Mouse (Mus musculus): Measurements from ENCODE around the gene Plxnc1. TPM values are rescaled to one million over a fixed set of nuclear protein-coding genes. Genes with fewer than 3 reads are reported as not detected.

Plxnc1 gene
- total RNA-seq, 1 experiment, result 1.1 TPM

- in situ Hi-C loops (cut with MboI; ENCODE audit: low sequenced_read_pairs in 2 of 2, unreplicated experiment in 2 of 2), result no loop called here
Measured at GRCm38 (mm10) chr10:94916610-94917009, 28.0 kb downstream of the Plxnc1 start.

GRCm38 (mm10) chr10:94915746-94916145 is 28.9 kb downstream of the Plxnc1 start:
- in situ Hi-C loops (cut with MboI; ENCODE audit: low sequenced_read_pairs in 2 of 2, unreplicated experiment in 2 of 2), result no loop called here

More at GRCm38 (mm10) chr10:94916610-94917009, 28.0 kb downstream of the Plxnc1 start:
- TF ChIP-seq MAFK (IDR thresholded peaks at IDR 0.05; ENCODE audit: insufficient read depth, low read depth, low read length), result no peak
- no peak for TF ChIP-seq CHD2 (IDR thresholded peaks at IDR 0.05; ENCODE audit: low read depth, low read length)
- TF ChIP-seq HCFC1 (IDR thresholded peaks at IDR 0.05; ENCODE audit: borderline replicate concordance, insufficient read depth, low read length), result no peak
- no peak for TF ChIP-seq ZC3H11A (IDR thresholded peaks at IDR 0.05; ENCODE audit: borderline replicate concordance, low read depth, low read length)
- no peak for TF ChIP-seq ZNF384 (IDR thresholded peaks at IDR 0.05; ENCODE audit: low read depth, low read length)
- H3K9ac ChIP-seq (ENCODE audit: insufficient read depth, low read depth, low read length, poor library complexity, severe bottlenecking), result no peak overlapping the region
- no peaks in the 10 kb centered on the region for H3K9me3 ChIP-seq (ENCODE audit: control insufficient read depth, insufficient read depth, low read depth, low read length)
- H3K4me1 ChIP-seq (ENCODE audit: control insufficient read depth in 2 of 2, insufficient read depth in 2 of 2, low read length in 2 of 2, poor library complexity in 1 of 2), result no peaks in the 10 kb centered on the region
- no peak for DNase-seq (ENCODE audit: low read depth, low spot score)
- no peak overlapping the region for H3K4me3 ChIP-seq (ENCODE audit: insufficient read depth in 1 of 2, low read depth in 1 of 2, low read length in 2 of 2, poor library complexity in 1 of 2, severe bottlenecking in 1 of 2)
- H3K27ac ChIP-seq (ENCODE audit: insufficient read depth, low read depth, low read length, poor library complexity, severe bottlenecking), result no peak overlapping the region
- no peaks in the 10 kb centered on the region for H3K36me3 ChIP-seq (ENCODE audit: control insufficient read depth, insufficient read depth, low read length, poor library complexity, severe bottlenecking)

GRCm38 (mm10) chr10:94914081-94914480 is 30.6 kb downstream of the Plxnc1 start:
- H3K27ac ChIP-seq (ENCODE audit: insufficient read depth, low read depth, low read length, poor library complexity, severe bottlenecking), result no peak overlapping the region
- no peak for DNase-seq (ENCODE audit: low read depth, low spot score)
- H3K4me1 ChIP-seq (ENCODE audit: control insufficient read depth in 2 of 2, insufficient read depth in 2 of 2, low read length in 2 of 2, poor library complexity in 1 of 2), result no peaks in the 10 kb centered on the region
- no peak for TF ChIP-seq CHD2 (IDR thresholded peaks at IDR 0.05; ENCODE audit: low read depth, low read length)
- TF ChIP-seq MAFK (IDR thresholded peaks at IDR 0.05; ENCODE audit: insufficient read depth, low read depth, low read length), result no peak
- TF ChIP-seq ZNF384 (IDR thresholded peaks at IDR 0.05; ENCODE audit: low read depth, low read length), result no peak
- no peak for TF ChIP-seq ZC3H11A (IDR thresholded peaks at IDR 0.05; ENCODE audit: borderline replicate concordance, low read depth, low read length)
- no peak for TF ChIP-seq HCFC1 (IDR thresholded peaks at IDR 0.05; ENCODE audit: borderline replicate concordance, insufficient read depth, low read length)
- in situ Hi-C loops (cut with MboI; ENCODE audit: low sequenced_read_pairs in 2 of 2, unreplicated experiment in 2 of 2), result no loop called here
- H3K36me3 ChIP-seq (ENCODE audit: control insufficient read depth, insufficient read depth, low read length, poor library complexity, severe bottlenecking), result no peaks in the 10 kb centered on the region
- H3K9ac ChIP-seq (ENCODE audit: insufficient read depth, low read depth, low read length, poor library complexity, severe bottlenecking), result no peak overlapping the region
- H3K9me3 ChIP-seq (ENCODE audit: control insufficient read depth, insufficient read depth, low read depth, low read length), result no peaks in the 10 kb centered on the region
- no peak overlapping the region for H3K4me3 ChIP-seq (ENCODE audit: insufficient read depth in 1 of 2, low read depth in 1 of 2, low read length in 2 of 2, poor library complexity in 1 of 2, severe bottlenecking in 1 of 2)

More at GRCm38 (mm10) chr10:94915746-94916145, 28.9 kb downstream of the Plxnc1 start:
- Histone ChIP-seq H3K4me3 (ENCODE audit: insufficient read depth in 1 of 2, low read depth in 1 of 2, low read length in 2 of 2, poor library complexity in 1 of 2, severe bottlenecking in 1 of 2) (no peak overlapping the region), H3K4me1 (ENCODE audit: control insufficient read depth in 2 of 2, insufficient read depth in 2 of 2, low read length in 2 of 2, poor library complexity in 1 of 2) (no peaks in the 10 kb centered on the region), H3K9ac (ENCODE audit: insufficient read depth, low read depth, low read length, poor library complexity, severe bottlenecking) (no peak overlapping the region), H3K27ac (ENCODE audit: insufficient read depth, low read depth, low read length, poor library complexity, severe bottlenecking) (no peak overlapping the region), H3K36me3 (ENCODE audit: control insufficient read depth, insufficient read depth, low read length, poor library complexity, severe bottlenecking) (no peaks in the 10 kb centered on the region), H3K9me3 (ENCODE audit: control insufficient read depth, insufficient read depth, low read depth, low read length) (no peaks in the 10 kb centered on the region)
- DNase-seq (ENCODE audit: low read depth, low spot score), result no peak
- no peak for TF ChIP-seq CHD2 (IDR thresholded peaks at IDR 0.05; ENCODE audit: low read depth, low read length)
- no peak for TF ChIP-seq ZNF384 (IDR thresholded peaks at IDR 0.05; ENCODE audit: low read depth, low read length)
- TF ChIP-seq HCFC1 (IDR thresholded peaks at IDR 0.05; ENCODE audit: borderline replicate concordance, insufficient read depth, low read length), result no peak
- no peak for TF ChIP-seq MAFK (IDR thresholded peaks at IDR 0.05; ENCODE audit: insufficient read depth, low read depth, low read length)
- no peak for TF ChIP-seq ZC3H11A (IDR thresholded peaks at IDR 0.05; ENCODE audit: borderline replicate concordance, low read depth, low read length)

GRCm38 (mm10) chr10:94913336-94913739 is 31.3 kb downstream of the Plxnc1 start:
- Histone ChIP-seq H3K4me1 (ENCODE audit: control insufficient read depth in 2 of 2, insufficient read depth in 2 of 2, low read length in 2 of 2, poor library complexity in 1 of 2) (no peaks in the 10 kb centered on the region), H3K4me3 (ENCODE audit: insufficient read depth in 1 of 2, low read depth in 1 of 2, low read length in 2 of 2, poor library complexity in 1 of 2, severe bottlenecking in 1 of 2) (no peak overlapping the region), H3K27ac (ENCODE audit: insufficient read depth, low read depth, low read length, poor library complexity, severe bottlenecking) (no peak overlapping the region), H3K9ac (ENCODE audit: insufficient read depth, low read depth, low read length, poor library complexity, severe bottlenecking) (no peak overlapping the region), H3K36me3 (ENCODE audit: control insufficient read depth, insufficient read depth, low read length, poor library complexity, severe bottlenecking) (no peaks in the 10 kb centered on the region), H3K9me3 (ENCODE audit: control insufficient read depth, insufficient read depth, low read depth, low read length) (no peaks in the 10 kb centered on the region)
- no peak for DNase-seq (ENCODE audit: low read depth, low spot score)
- in situ Hi-C loops (cut with MboI; ENCODE audit: low sequenced_read_pairs in 2 of 2, unreplicated experiment in 2 of 2), result no loop called here
- TF ChIP-seq ZNF384 (IDR thresholded peaks at IDR 0.05; ENCODE audit: low read depth, low read length) (no peak), ZC3H11A (IDR thresholded peaks at IDR 0.05; ENCODE audit: borderline replicate concordance, low read depth, low read length) (no peak), HCFC1 (IDR thresholded peaks at IDR 0.05; ENCODE audit: borderline replicate concordance, insufficient read depth, low read length) (no peak), MAFK (IDR thresholded peaks at IDR 0.05; ENCODE audit: insufficient read depth, low read depth, low read length) (no peak)

GRCm38 (mm10) chr10:94912551-94912950 is 32.1 kb downstream of the Plxnc1 start:
- no peak overlapping the region for H3K27ac ChIP-seq (ENCODE audit: insufficient read depth, low read depth, low read length, poor library complexity, severe bottlenecking)
- no peak overlapping the region for H3K9ac ChIP-seq (ENCODE audit: insufficient read depth, low read depth, low read length, poor library complexity, severe bottlenecking)
- H3K4me3 ChIP-seq (ENCODE audit: insufficient read depth in 1 of 2, low read depth in 1 of 2, low read length in 2 of 2, poor library complexity in 1 of 2, severe bottlenecking in 1 of 2), result no peak overlapping the region
- DNase-seq (ENCODE audit: low read depth, low spot score), result no peak
- TF ChIP-seq ZNF384 (IDR thresholded peaks at IDR 0.05; ENCODE audit: low read depth, low read length), result no peak
- TF ChIP-seq MAFK (IDR thresholded peaks at IDR 0.05; ENCODE audit: insufficient read depth, low read depth, low read length), result no peak
- in situ Hi-C loops (cut with MboI; ENCODE audit: low sequenced_read_pairs in 2 of 2, unreplicated experiment in 2 of 2), result no loop called here
- H3K4me1 ChIP-seq (ENCODE audit: control insufficient read depth in 2 of 2, insufficient read depth in 2 of 2, low read length in 2 of 2, poor library complexity in 1 of 2), result no peaks in the 10 kb centered on the region
- H3K9me3 ChIP-seq (ENCODE audit: control insufficient read depth, insufficient read depth, low read depth, low read length), result no peaks in the 10 kb centered on the region
- H3K36me3 ChIP-seq (ENCODE audit: control insufficient read depth, insufficient read depth, low read length, poor library complexity, severe bottlenecking), result no peaks in the 10 kb centered on the region
